Mouse (Mus musculus) frontal cortex, adult 2 months (tissue): ENCODE measurements around the gene Usp2. TPM values are rescaled to one million over a fixed set of nuclear protein-coding genes. Genes with fewer than 3 reads are reported as not detected.

Source experiments
- DNase-seq, 2 experiments: peaks; one replicate each; pipeline ENCODE4 v3.0.0; 2022; ENCODE audit warnings: low spot score in 1 of 2; ENCODE audit errors: extremely low spot score in 1 of 2
- polyA plus RNA-seq: library from polyadenylated mRNA; depleted of rRNA; stranded (reverse); fragments of >200 nt; gene quantifications from 2 replicates; pipeline ENCODE4 v1.2.3, GENCODE M21; 2012

The Usp2 gene
- polyA plus RNA-seq, 1 experiment, result 44.9 TPM

DNA sequence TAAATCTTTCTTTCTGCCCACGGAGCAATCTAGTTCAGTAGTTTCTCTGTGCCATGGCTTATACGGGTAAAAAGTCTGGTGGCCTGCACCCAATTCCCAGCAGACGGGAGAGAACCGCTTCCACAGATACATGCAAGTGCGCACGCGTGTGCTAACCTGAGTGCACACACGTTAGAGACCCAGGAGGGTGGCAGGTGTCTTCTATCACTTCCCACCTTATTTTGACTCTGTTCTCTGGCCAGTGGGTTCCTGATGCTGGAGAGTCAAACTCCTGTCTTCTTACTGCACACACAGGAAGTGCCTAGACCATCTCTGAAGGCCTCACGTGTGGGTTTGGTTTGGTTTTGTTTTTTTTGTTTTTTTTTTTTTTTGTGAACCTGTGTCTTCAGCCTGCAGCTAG, 48.8 kb downstream of the Usp2 start:
- DNase-seq, result no peak

DNA sequence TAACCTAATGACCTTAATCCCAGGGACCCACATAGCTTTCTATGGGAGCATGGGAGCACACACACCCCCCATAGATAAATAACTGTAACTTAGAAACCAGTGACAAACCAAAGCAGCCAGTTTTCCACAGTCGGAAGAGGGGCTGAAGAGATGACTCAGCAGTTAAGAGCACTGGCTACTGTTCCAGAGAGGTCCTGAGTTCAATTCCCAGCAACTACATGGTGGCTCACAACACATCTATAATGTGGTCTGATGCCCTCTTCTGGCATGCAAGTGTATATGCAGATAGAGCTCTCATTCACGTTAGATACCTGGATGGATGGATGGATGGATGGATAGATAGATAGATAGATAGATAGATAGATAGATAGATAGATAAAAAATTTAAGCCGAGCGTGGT, 49.4 kb downstream of the Usp2 start:
- no peak for DNase-seq

DNA sequence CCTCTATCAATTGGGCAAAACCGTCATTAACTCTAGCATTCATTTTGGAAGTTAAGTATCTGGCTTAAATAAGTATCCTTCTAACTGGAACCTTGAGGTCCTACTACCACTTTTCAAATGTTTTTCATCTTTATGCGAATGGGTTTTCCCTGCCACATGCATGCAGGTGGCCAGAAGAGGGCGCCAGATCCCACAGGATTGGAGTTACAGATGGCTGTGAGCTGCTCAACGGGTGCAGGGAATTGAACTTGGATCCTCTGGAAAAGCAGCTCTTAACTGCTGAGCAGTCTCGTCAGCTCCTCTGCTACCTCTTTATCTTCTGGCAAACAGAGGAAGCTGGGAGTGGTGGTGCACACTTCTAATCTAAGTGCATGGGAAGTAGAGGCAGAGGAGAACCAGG, 52.2 kb downstream of the Usp2 start:
- no peak for DNase-seq

DNA sequence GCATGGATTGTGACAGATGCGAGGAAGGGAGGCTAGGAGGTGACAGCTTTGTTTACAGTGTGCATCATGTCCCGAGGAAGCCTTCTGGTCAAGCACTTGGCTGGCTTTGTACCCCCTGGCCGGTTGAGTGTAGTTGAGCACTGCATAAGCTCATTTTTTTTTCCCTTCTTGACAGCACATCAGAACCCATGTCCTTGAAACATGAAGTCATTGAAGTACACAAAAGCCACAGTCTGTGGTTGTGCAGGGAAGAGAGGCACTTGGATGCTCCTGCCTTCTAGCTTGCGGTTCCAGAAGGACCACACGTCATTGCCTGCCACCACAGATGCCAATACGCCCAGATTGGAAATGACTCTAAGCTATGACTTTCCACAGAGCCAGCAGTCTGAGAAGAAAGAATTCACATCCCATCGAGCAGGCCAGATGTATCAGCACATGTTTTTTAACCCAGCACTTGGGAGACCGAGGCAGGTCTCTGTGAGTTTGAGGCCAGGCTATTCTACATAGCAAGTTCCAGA, 53.2 kb downstream of the Usp2 start:
- DNase-seq, result no peak

- no peak for DNase-seq
Measured at GRCm38 (mm10) chr9:44124317-44124716, 57.5 kb downstream of the Usp2 start.

GRCm38 (mm10) chr9:44125026-44125425, 58.2 kb downstream of the Usp2 start:
- DNase-seq, result no peak

GRCm38 (mm10) chr9:44125546-44126428, 59.0 kb downstream of the Usp2 start:
- peak; percentile 80 to 96 for DNase-seq

- no peak for DNase-seq
Measured at GRCm38 (mm10) chr9:44126746-44127145, 59.9 kb downstream of the Usp2 start.

GRCm38 (mm10) chr9:44127351-44127801, 60.6 kb downstream of the Usp2 start:
- no peak for DNase-seq

- DNase-seq, result no peak
Measured at GRCm38 (mm10) chr9:44129633-44130032, 62.8 kb downstream of the Usp2 start.

- DNase-seq, result no peak
Measured at GRCm38 (mm10) chr9:44130034-44130433, 63.2 kb downstream of the Usp2 start.

GRCm38 (mm10) chr9:44130581-44131275, 63.9 kb downstream of the Usp2 start:
- DNase-seq, result no peak

- no peak for DNase-seq
Measured at GRCm38 (mm10) chr9:44131276-44131590, 64.4 kb downstream of the Usp2 start.

DNA sequence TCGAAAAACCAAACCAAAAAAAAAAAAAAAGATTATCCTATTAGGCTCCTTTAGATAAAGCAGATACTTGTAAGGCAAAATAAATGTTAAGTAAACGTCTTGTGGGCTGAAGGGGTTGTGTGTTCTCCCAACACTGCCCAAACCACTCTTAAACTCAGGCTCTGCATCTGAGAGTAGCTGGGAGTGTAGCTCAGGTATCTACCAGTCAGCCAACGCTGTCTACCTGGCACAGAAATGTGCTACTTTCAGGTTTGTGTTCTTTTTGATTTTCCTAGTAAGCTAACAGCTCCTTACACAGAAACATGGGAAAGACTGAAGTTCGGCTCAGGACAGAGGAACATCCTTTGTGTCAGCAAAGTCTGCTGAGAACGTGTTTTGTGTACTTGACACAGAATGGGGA, 65.4 kb downstream of the Usp2 start:
- DNase-seq, result no peak

GRCm38 (mm10) chr9:44133287-44133686, 66.5 kb downstream of the Usp2 start:
- DNase-seq, result no peak

GRCm38 (mm10) chr9:44134101-44134850, 67.5 kb downstream of the Usp2 start, which contains the start of gene Mcam:
Gene Mcam (plus strand): TSS chr9:44134469.
- no peak for DNase-seq

GRCm38 (mm10) chr9:44134851-44135730, 68.3 kb downstream of the Usp2 start:
- no peak for DNase-seq

- DNase-seq, result no peak
Measured at GRCm38 (mm10) chr9:44135731-44136411, 69.0 kb downstream of the Usp2 start.

DNA sequence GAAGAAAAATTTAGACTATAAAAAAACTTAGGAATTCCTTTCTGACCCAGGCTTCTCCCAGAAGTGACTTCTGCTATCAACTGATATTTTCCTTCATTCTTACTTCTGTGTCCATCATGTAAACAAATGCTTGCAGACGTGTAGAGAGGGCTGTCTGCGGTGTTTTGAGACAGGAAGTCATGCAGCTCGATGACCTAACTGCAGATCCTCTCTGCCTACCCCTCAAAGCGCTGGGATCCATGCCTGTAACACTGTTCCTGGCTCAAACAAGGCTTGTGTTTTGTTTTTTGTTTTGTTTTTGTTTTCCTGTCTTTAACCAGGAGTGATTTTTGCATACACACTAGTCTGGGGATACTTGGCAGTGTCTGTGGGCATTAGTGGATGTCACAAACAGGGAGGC, 71.0 kb downstream of the Usp2 start:
- no peak for DNase-seq
